Mouse (Mus musculus) brain, embryonic 18.5 days (tissue): ENCODE measurements at regions not wholly inside any gene's neighbourhood (a gene's known extent, or its start where the extent isn't known, plus 50 kb on each side); places are given as distances from the start of the nearest gene placed in this dataset.

ENCODE experiments used
- DNase-seq: peaks from one replicate; pipeline ENCODE4 v3.0.0-alpha.2; 2012; ENCODE audit warnings: low read depth, low spot score

DNA sequence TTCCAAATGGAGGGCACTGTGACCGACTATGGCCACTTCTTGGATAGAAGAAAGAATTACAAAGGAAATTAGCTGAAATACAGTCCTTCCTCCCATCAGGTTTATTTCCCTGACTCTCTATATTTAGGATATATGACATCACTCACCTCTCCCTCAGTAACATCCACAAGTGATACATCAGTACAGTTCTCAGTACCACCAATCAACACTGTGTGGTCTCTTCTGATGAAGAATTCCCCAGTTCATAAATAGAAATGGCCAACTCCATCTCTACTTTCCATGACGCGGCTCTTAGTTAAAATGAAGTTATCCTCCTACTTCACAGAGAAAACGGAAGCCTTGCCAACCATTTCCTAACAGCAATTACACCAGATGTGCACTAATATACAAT, 208.3 kb upstream of the Dio2 start:
- no peak for DNase-seq

DNA sequence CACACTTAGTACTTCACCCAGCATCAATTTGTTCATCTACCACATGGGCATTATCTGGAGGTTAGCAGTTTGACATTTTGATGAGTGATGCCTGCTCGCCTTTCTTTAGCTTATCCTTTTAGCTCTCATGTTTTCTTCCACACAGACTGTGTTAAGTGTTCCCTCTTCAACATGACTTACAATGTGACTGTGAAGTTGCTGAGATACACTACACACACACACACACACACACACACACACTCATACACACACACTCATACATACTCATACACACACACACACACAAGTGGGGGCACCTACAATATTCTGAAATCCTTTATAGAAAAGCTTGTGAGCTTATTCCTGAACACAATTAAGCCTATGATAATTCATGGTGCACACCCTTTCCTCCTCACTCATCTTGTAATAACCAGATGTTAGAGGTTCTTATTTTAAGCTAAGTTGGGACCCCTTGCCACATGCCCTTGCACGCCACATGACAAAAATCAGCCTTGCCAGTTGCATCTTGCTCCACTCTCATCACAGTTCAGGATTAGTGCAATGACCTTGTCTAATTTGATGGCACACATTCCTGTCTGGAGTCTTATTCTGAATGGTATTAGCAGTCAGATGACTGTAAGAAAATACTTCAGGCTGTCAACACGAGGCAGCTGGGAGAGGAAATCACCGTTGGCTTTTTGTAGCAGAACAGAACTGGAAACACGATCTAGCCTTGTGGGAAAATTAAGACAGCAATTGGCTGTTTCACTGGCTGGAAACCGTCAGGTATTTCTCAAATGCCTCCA, 207.7 kb upstream of the Dio2 start:
- DNase-seq = no peak

DNA sequence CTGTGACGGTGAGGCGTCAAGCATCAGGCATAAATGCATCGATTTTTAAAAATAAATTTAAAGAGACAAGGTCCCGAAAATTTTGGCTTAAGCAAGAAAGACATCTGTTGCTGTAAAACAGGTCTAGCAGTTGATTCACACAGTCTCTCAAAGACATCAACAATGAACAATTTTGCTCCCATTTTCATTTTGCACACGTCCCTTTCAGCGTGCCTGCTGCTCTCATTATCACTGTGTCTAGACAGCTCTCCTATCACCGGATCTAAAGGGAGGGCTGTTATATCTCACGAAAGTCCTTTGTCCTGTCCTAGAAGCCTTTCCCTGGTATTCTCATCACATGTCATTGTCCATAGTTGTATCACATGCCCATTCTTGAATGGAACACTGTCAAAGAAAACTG, 194.4 kb upstream of the Dio2 start:
- DNase-seq = no peak

DNA sequence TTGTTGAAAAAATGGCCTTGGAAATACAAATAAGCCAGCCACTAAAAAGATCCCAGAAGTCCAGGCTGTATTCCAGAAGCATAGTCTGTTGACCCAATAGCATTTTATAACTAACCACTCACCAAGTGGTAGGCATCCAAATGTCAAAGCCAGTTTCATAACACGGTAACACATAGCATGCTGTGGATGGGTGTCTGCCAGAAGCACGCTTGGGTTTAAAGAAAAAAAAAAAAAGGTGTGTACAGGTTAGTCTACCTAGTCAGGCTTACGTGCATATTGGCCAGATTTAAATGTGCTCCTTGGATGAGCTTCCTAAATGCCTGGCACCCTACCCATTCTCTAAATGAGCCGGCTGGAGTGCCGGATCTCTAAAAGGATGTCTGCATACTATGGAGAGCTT, 194.0 kb upstream of the Dio2 start:
- no peak for DNase-seq

DNA sequence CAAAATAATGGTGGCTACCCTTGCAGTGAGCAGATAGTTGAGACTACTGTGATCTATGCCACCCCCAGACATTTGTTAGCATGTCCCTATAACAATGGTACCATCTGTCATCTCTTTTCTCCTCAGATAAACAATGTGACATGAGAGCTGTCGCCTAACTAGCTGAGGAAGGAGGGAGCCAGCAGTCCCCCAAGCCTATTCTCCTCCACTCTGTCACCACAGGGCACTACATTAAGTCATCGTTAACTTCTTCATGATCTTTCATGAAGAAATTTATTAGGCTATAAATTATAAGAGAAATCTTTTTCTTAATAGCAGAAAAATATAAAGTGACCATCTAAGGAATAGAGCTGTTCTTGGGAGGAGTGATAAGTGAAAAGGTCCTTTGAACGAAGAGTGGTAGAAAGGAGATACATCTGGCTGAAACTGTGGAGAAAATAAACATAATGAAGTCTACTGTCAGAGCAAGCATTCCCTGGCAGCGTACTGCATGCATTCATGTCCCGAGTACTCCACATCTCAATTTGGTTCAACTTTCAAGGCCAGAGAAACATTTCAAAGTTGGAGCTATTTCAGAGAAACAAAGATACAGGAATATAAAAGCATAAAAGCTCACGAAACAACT, 192.0 kb upstream of the Dio2 start:
- no peak for DNase-seq

DNA sequence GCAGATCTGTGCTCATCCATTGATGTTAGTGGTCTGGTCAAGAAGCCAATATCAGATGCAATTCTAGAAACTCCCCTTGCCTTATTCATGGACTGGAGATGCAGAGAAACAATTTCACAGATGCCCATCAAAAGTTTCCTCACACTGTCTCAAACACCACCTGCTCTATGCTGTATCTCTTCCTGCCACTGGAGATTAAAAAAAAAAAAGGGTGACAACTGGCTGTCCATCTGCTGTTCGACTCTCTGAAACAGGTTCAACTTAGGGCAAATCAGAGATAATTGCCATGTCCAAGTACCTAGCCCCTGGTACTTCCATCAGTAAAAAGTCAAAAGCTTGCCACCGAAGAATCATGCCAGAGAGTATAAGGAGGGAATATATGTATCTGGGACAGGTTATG, 185.4 kb upstream of the Dio2 start:
- DNase-seq = no peak

DNA sequence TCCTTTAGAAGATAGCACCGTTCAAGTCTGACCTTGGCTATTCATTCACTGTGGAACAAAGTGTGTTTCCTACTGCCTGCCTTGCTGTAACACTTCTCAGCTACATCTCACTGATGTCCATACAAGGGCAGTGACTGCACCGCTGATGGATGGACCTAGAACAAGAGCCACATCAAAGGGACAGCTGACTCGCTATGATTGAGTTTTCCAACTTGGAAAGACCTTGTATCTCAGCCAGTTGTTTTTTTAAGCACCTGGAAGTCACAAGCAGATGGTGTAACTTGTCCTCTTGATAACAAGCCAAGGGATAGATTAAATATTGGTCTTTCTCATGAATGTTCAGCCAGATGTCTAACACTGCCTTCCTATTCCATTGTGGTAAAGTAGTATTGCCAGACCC, 184.9 kb upstream of the Dio2 start:
- DNase-seq = no peak

DNA sequence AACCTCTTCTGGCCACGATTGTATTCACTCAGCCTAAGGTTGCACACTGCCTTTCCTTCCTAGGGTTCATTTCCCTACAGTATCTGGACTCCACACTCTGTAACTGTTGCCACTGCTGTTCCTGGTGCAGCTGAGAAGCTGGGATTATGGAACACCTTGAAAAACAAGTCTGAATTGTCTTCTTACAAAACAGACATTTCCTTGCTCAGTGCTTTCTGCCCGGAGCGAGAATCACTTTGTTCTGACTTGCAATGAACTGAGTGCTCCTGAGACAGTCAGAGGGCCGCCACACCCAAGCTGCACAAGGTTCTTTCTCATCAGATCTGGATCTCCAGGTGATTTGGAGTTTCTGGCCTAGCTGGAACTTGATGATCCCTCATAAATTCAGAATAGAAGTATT, 183.0 kb upstream of the Dio2 start:
- no peak for DNase-seq

DNA sequence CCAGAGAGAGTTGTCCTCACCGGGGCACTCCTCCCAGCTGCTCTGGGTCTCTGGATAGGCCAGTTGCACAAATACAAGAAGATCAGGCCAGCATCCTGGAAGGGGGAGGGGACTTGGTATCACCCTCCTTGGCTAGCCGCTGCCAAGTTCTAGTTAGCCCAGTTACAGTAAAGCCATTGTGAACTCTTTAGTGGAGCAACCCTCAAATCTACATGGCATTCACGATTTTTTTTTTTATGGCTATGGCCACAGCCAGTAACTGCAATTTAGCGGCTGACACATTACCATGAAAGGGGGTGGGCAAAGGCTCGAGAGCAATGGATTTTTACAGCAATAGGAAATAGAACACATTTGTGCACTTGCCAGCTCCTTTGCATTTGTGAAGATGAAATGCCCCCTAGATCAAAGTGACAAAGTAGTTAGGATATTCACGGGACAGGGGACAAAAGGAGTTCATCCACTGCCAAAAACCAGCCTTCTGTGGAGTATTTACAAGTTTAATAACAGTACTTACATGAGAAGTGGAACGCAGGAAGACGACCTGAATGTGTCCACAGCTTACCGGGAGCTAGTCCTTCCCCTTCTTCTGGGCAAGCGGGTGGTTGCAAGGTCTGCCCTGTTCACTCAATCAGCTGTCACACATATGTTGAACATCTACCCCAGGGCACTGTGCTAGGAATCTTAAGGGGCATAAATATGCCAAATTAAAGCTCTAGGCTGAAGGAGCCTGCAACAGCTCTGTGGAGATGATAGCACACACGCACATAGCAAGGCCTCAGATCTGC, 177.9 kb upstream of the Dio2 start:
- DNase-seq = peak; percentile 63

DNA sequence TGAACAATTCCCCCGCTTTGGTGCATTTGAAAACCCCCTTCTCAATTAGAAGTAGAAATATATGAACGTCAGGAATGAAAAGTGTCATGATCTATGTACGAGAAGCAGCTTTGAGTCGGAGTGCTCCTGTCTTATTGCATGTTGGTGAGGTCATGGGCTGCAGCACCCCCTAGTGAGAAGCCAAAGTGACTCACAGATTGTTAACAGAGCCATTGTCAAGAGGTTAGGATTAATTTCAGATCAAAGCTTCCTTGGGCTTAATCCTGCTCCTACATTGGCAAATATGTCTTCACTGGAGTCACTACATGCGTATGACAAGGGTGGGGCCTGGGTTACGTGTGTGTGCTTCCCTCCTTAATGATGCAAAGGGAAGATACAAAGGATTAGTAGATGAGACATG, 165.8 kb upstream of the Dio2 start:
- no peak for DNase-seq

DNA sequence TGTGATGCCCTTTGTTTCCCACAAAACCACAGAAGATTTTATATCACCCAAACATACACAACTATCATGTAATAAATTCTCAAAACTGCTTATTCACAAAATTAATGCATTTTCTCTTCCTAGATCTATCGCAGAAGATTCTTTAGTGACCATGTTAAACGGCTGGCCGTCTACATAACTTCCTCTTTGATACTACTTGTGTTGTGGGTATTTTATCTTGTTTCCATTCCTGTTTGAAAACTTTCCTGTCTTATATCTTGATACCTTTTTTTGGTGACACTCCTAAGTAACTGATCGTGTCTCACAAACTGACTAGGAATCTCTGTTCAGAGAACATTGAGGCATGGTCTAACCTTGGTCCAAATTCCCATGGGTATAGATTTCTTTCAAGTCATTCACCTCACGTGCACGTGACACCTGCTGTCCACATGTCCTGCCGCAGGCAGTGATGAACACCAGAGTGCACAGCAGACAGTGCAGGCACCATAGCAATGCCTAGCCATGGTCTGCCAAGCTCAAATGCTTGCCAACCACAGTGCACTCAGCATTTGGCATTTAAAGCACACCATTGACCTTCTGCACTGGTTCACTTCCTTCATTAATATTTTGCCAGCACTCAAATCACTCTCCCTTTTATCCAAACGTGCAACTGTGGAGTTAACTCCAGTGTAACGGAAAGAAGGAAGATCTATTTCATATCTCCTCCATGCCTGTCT, 155.6 kb upstream of the Dio2 start:
- DNase-seq = no peak

DNA sequence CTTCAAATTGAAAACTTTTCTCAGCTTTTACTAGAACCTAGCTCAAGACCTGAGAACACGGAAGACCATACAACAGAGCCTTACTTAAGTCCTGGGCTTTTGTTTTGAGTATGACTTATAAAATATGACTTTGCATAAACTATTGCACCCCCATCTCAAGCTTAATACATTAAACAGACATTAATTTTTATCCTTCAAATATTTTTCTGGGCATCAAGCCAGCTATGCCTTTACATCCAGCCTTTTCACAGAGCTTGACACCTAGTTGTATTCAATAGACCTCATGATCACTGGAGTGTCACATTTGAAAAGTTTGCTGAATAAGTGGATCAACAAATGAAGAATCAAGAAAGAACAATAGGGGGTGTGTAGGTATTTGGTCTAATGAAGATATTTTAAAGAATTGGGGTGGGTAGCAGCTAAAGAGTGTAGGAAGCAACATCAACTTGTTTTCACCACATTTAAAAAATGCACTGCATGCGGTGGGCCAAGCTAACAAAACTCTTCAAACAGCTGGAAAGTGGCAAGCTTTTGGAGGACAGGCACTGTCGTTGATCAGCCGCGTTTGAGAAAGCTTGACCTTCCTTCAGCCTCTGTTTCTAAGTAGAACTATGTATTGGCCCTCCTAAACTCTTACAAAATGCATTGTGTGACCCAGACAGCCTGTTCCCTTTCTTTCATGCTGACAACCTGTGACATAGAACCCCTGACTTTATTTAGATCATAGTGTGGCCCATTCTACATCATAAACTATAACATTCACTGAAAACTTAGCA, 138.2 kb upstream of the Dio2 start:
- DNase-seq = no peak

DNA sequence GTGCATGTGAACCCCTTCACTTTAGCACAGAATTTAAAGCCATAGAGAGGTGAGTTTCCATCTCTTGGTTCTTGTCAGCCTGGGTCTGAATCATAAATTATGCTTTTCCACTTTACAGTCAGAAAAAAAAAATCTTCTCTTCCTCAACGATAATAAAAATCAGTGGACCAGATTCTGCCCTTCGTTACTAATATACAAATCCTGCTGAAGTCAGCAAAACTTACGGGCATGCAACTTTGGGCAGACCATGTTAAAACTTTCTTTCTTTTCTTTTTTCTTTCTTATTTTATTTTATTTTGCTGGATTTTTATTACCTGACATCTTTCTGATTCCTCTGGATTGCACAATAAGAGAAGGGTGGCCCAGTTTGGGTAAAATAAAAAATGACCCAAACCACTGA, 136.6 kb upstream of the Dio2 start:
- DNase-seq = no peak

DNA sequence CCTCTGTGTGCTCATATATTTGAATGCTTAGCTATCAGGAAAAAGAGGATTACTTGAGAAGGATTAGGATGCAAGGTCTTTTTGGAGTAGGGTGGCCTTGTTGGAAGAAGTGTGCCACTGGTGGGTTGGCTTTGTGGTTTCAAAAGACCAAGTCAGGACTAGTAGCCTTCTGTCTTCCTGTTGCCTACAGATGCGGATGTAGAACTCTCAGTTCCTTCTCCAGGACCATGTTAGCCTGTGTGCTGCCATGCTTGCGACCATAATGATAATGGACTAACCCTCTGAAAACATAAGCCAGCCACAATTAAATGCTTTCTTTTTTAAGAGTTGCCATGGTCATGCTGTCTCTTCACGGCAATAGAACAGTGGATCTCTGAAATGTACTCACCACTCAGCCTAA, 135.7 kb upstream of the Dio2 start:
- no peak for DNase-seq

DNA sequence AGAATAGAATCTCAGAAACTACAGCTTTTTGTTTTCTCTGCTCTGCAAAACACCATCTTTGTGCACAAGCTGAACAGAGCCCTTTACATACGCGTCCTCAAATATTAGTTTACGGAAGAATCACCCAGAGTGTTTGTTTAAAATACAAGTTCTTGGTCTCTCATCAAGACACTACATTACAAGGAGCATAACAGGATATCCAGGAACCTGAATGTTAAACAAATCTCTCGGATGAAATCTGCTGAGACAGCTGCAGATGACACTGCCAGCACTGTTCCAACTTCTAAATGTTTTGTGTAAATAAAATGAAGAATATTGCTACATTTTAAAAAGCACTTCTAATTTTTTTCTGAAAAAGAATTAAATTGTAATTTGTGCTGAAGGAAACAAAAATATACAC, 128.4 kb upstream of the Dio2 start:
- DNase-seq = no peak

DNA sequence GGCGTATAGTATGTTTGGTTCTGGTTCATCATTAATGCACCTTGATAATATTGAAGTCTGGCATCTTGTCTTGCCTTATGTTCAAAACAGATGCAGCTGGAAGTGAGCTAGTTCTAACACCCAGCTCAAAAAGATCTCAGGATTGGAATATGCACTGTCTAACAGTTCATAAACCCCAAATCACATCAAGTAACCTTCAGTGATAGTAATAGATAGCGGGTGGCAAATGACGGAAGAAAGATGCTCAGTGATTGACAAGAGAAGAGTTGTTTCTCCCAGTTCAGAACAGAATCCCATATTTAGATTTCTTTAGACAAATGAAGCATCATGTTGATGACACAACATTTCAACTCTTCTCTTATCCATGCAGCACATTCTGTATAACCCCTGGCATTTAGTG, 124.4 kb upstream of the Dio2 start:
- DNase-seq = no peak

DNA sequence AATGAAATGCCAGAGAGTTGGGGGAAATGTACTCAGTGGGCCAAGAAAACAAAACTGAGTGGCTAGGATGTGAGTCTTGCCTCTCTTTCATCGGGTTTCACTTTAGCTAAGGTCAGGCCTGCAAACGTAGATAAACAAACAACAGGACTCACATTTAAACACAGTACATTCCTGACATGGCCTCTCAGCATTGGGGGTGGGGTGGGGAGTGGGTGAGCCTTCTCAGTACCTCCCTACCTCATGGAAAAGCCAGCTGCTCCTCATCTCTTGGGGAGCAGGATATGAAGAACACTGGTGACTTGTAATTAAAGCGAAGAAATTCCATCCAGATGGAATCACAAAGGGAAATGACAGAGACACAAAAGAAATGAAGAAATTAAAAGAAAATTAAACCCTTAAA, 119.5 kb upstream of the Dio2 start:
- no peak for DNase-seq

DNA sequence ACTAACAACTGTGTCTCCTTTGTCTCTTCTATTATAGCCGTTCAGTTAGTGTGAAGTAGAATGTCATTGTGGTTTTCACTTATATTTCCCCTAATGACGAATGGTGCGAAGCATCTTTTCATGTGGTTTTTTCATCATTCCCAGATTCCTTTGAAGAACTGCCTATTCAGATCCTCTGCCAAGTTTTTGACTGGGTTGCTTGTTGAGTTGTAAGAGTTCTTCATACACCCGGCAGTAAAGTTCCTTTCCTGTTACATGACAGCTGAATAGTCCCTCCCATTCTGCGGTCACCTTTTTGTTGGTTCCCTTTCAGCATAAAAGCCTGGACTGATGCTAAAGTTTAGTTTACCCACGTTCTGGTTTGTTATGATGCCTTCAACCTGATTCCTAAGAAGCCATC, 72.4 kb upstream of the Dio2 start:
- DNase-seq = no peak

DNA sequence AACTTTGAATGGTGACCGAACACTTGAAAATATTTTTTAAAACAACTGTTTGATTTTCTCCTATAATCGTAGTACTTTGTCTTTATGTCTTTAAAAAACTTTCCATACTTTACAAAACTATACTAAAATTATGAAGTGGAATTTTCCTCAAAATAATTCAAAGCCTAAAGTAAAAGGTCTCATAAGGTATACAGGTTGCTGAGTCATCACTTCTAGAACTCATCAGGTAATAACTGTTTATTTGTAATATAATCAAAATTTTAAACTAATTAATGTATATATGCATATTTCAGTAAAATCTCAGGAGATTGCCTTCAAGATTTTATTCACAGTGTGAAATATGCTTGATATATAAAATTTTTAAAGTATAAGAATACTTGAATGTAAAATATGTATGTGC, 52.3 kb upstream of the Dio2 start:
- DNase-seq = no peak
